Mouse (Mus musculus): ENCODE measurements around the gene Nxpe4.

DNA sequence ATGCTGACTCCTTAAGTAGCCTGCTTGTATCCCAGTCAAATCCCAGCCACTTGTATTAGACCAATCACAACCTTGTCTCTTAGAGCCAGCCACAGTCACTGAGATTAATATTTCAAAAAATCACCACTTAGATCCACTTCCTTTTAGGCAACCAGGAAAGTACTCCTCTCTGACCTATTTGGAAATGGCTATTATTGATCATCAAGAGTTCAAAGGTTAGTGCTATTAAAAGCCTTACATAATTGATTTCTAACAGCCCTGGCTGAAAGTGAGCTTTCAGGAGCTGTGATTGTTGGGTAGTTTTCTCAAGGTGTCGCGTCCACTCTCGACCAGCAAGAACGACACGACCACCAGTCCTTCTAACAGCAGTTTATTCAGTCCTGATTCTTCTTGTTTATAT, 149.4 kb downstream of the Nxpe4 start:
- TF ChIP-seq EP300 (IDR thresholded peaks at IDR 0.05; ENCODE audit: low read depth) (no peak), CTCF (IDR thresholded peaks at IDR 0.05; ENCODE audit: low read depth) (no peak)
